Mouse (Mus musculus): ENCODE data around the gene Slc35g3.

- TF ChIP-seq CTCF (IDR thresholded peaks at IDR 0.05; ENCODE audit: low read depth, low read length) (0 out of 2 replicates have a peak, but pooled peaks have one; percentile 12), POLR2A (IDR thresholded peaks at IDR 0.05; ENCODE audit: extremely low read depth, insufficient read depth, low read length) (peak; percentile 100)
Measured at GRCm38 (mm10) chr11:69758478-69758970, 3.2 kb downstream of the Slc35g3 start, which contains the start of gene Polr2a.
